Mouse (Mus musculus): ENCODE measurements around the gene Bcl2l13. TPM values are rescaled to one million over a fixed set of nuclear protein-coding genes. Genes with fewer than 3 reads are reported as not detected.

The Bcl2l13 gene
- polyA plus RNA-seq, 1 experiment from 2014 or later, result 45.5 TPM

Small RNA genes within 50 kb of the gene (microRNA-seq; reads per million reads assigned to microRNA genes)
- not detected for gene Gm25193

Other genes starting within 250 kb of the Bcl2l13 start
- gene Cecr2, start 169.8 kb upstream of the Bcl2l13 start, polyA plus RNA-seq (2016; fragmentation: Nextera tagmentation; extraction: Ambion mirVana), result 12.7 and 17.5 TPM in 2 replicates
- 0.08 and 0.19 TPM in 2 replicates for gene Slc25a18, start 62.6 kb upstream of the Bcl2l13 start, polyA plus RNA-seq (2016; fragmentation: Nextera tagmentation; extraction: Ambion mirVana)
- gene Atp6v1e1, start 13.4 kb upstream of the Bcl2l13 start, polyA plus RNA-seq (2016; fragmentation: Nextera tagmentation; extraction: Ambion mirVana), result 99.9 and 112 TPM in 2 replicates
- 13.2 and 14.8 TPM in 2 replicates for gene Bid, start 80.6 kb downstream of the Bcl2l13 start, polyA plus RNA-seq (2016; fragmentation: Nextera tagmentation; extraction: Ambion mirVana)

Measured in limb, embryonic 10.5 days (tissue).